In the genomic region with DNA sequence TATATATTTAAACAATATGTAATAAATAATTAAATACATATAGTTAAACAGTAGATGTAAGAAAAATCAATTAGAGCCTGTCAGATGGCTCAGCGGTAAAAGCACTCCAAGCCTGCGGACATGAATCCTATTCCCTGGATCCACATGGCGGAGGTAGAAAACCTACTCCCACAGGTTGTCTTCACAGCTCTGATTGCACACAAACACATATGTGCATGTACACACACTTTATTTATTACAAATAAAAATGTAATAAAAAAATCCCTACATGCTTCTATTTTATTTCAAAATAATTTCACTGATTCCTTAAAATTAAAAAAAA, we compare ENCODE assay signal across 11 mouse cellular contexts. TPM values are rescaled to one million over a fixed set of nuclear protein-coding genes. Genes with fewer than 3 reads are reported as not detected.
A peak's percentile ranks its signal among the peaks of the same experiment; 100 is the strongest.
DNase-seq lines count a peak whose midpoint lies in the region; ATAC-seq and TF ChIP-seq lines count a peak whose summit lies in the region.
"Had no signal": no experiment of that assay in that cellular context is flagged by ENCODE, and none has a peak within 500 bp of the region (broad histone marks: within the 10 kb centered on the region; RNA-seq: fewer than 3 reads in every experiment).

No protein-coding gene starts in this region.

- H3K4me3 ChIP-seq in kidney, postnatal 0 days (replicated peaks; ENCODE audit: low read depth, low read length) = peak overlapping the region; percentile 48; the same call in 1 of the 2 replicates
- peak overlapping the region; percentile 53; the same call in 1 of the 2 replicates for H3K4me3 ChIP-seq in embryonic facial prominence, embryonic 15.5 days (replicated peaks)
- H3K4me3 ChIP-seq in hindbrain, embryonic 15.5 days = peak overlapping the region; percentile 60
- peak overlapping the region; percentile 59 for H3K4me3 ChIP-seq in midbrain, embryonic 16.5 days (ENCODE audit: low read depth, low read length)

- no peaks in the 10 kb centered on the region for H3K27me3 ChIP-seq in kidney, postnatal 0 days (ENCODE audit: insufficient read depth, low read length)
- 0 out of 2 replicates have a peak, but pooled peaks cover 9% of the 10 kb centered on the region for H3K27me3 ChIP-seq in embryonic facial prominence, embryonic 15.5 days
- H3K27me3 ChIP-seq in hindbrain, embryonic 15.5 days = no peaks in the 10 kb centered on the region
- no peaks in the 10 kb centered on the region for H3K27me3 ChIP-seq in midbrain, embryonic 16.5 days (ENCODE audit: control insufficient read depth, insufficient read depth, low read depth, low read length)

- no peak for ATAC-seq in kidney, postnatal 0 days (replicated peaks; ENCODE audit: low FRiP score, low read depth)
- ATAC-seq in embryonic facial prominence, embryonic 15.5 days (ENCODE audit: insufficient number of reproducible peaks, low FRiP score, low TSS enrichment, low read depth) = no peak
- ATAC-seq in hindbrain, embryonic 15.5 days (ENCODE audit: low FRiP score, low read depth) = 0 out of 2 replicates have a peak, but pooled peaks have one; percentile 19
- peak; percentile 61 for ATAC-seq in midbrain, embryonic 16.5 days

- intact Hi-C loops in left cerebral cortex, postnatal 25 days (cut with DNase I) = loop anchor here (5.0 to 10.0 kb wide), 4 partner anchors 70 to 687 kb away; partner anchors contain the start of genes Apex2, Fam120c and Pfkfb1

- TF ChIP-seq CTCF in kidney, postnatal 0 days (IDR thresholded peaks at IDR 0.05; ENCODE audit: low read depth) = no peak

- 33% methylated on average over 3 of the region's 3 CpGs for WGBS in kidney, postnatal 0 days
- WGBS in embryonic facial prominence, embryonic 15.5 days = 20% methylated on average over 3 of the region's 3 CpGs
- WGBS in hindbrain, embryonic 15.5 days = 28% methylated on average over 3 of the region's 3 CpGs
- WGBS in midbrain, embryonic 16.5 days = 32% methylated on average over 3 of the region's 3 CpGs

- peak overlapping the region; percentile 64 for H3K4me2 ChIP-seq in kidney, postnatal 0 days (ENCODE audit: low read length)
- H3K4me2 ChIP-seq in embryonic facial prominence, embryonic 15.5 days (replicated peaks) = peak overlapping the region; percentile 47
- peak overlapping the region; percentile 40 for H3K4me2 ChIP-seq in hindbrain, embryonic 15.5 days
- H3K4me2 ChIP-seq in midbrain, embryonic 16.5 days (ENCODE audit: low read length) = peak overlapping the region; percentile 52

- no peaks in the 10 kb centered on the region for H3K4me1 ChIP-seq in kidney, postnatal 0 days (replicated peaks; ENCODE audit: insufficient read depth, low read length)
- H3K4me1 ChIP-seq in embryonic facial prominence, embryonic 15.5 days = no peaks in the 10 kb centered on the region
- H3K4me1 ChIP-seq in hindbrain, embryonic 15.5 days (replicated peaks) = peaks cover 18% of the 10 kb centered on the region
- peaks cover 4% of the 10 kb centered on the region; the same call in 1 of the 2 replicates for H3K4me1 ChIP-seq in midbrain, embryonic 16.5 days (ENCODE audit: control insufficient read depth, insufficient read depth, low read length)

- no peaks in the 10 kb centered on the region for H3K36me3 ChIP-seq in kidney, postnatal 0 days (ENCODE audit: insufficient read depth, low read length)
- 0 out of 2 replicates have a peak, but pooled peaks cover 4% of the 10 kb centered on the region for H3K36me3 ChIP-seq in embryonic facial prominence, embryonic 15.5 days
- peaks cover 18% of the 10 kb centered on the region for H3K36me3 ChIP-seq in hindbrain, embryonic 15.5 days
- peaks cover 4% of the 10 kb centered on the region; the same call in 1 of the 2 replicates for H3K36me3 ChIP-seq in midbrain, embryonic 16.5 days (ENCODE audit: control insufficient read depth, insufficient read depth, low read length)

- H3K9ac ChIP-seq in kidney, postnatal 0 days (ENCODE audit: low read depth, low read length) = no peak overlapping the region
- no peak overlapping the region for H3K9ac ChIP-seq in embryonic facial prominence, embryonic 15.5 days
- H3K9ac ChIP-seq in hindbrain, embryonic 15.5 days = no peak overlapping the region
- H3K9ac ChIP-seq in midbrain, embryonic 16.5 days (ENCODE audit: low read depth, low read length) = no peak overlapping the region; the same call in 1 of the 2 replicates

- no peaks in the 10 kb centered on the region for H3K9me3 ChIP-seq in kidney, postnatal 0 days (replicated peaks; ENCODE audit: low read length)
- H3K9me3 ChIP-seq in embryonic facial prominence, embryonic 15.5 days (replicated peaks) = no peaks in the 10 kb centered on the region
- no peaks in the 10 kb centered on the region for H3K9me3 ChIP-seq in hindbrain, embryonic 15.5 days
- H3K9me3 ChIP-seq in midbrain, embryonic 16.5 days (replicated peaks; ENCODE audit: control insufficient read depth, low read length, poor library complexity, severe bottlenecking) = no peaks in the 10 kb centered on the region

- H3K27ac ChIP-seq in kidney, postnatal 0 days = no peak overlapping the region
- H3K27ac ChIP-seq in embryonic facial prominence, embryonic 15.5 days (replicated peaks) = no peak overlapping the region
- peak overlapping the region; percentile 79 for H3K27ac ChIP-seq in hindbrain, embryonic 15.5 days (replicated peaks)
- H3K27ac ChIP-seq in midbrain, embryonic 16.5 days (ENCODE audit: low read length) = peak overlapping the region; percentile 83
- H3K27ac ChIP-seq: heart, adult 2 months; macrophage had no signal

- DNase-seq in kidney, postnatal 0 days (ENCODE audit: low spot score) = no peak
- DNase-seq in kidney, postnatal 36 days = no peak
- DNase-seq in left cerebral cortex, postnatal 25 days (ENCODE audit: low spot score in 2 of 2) = no peak
- no peak for DNase-seq in testis, postnatal 14 days (ENCODE audit: low spot score)
- no peak for DNase-seq in cerebellum, adult 9-10 months
- DNase-seq: heart, adult 2 months had no signal

RNA-seq across cellular contexts. Expression of gene Tro, which starts 0.4 kb away (rescaled TPM):
- polyA plus RNA-seq in kidney, postnatal 0 days (2015; fragmentation: Nextera tagmentation; extraction: Ambion mirVana) = 8.4 and 9.1 TPM in 2 replicates
- polyA plus RNA-seq in embryonic facial prominence, embryonic 15.5 days (2015; fragmentation: Nextera tagmentation; extraction: Ambion mirVana) = 21.5 and 22.6 TPM in 2 replicates
- polyA plus RNA-seq in hindbrain, embryonic 15.5 days (2015; fragmentation: Nextera tagmentation; extraction: Ambion mirVana) = 79.9 and 81.5 TPM in 2 replicates
- polyA plus RNA-seq in midbrain, embryonic 16.5 days (2015; fragmentation: Nextera tagmentation; extraction: Ambion mirVana) = 100 and 102 TPM in 2 replicates
- 100 to 1,000 TPM; 143 to 154 TPM for total RNA-seq in left cerebral cortex, postnatal 25 days (2021)
- total RNA-seq: MEL had no signal
- polyA plus RNA-seq: macrophage had no signal

Comparison
In these comparisons a context has a peak if more than half of its experiments do, and no peak if none do; other contexts are left out.
1. ATAC-seq: peak in hindbrain, embryonic 15.5 days (single experiment) and midbrain, embryonic 16.5 days (single experiment); none in kidney, postnatal 0 days (single experiment) and embryonic facial prominence, embryonic 15.5 days (single experiment).
2. H3K27ac ChIP-seq: peak in hindbrain, embryonic 15.5 days (single experiment) and midbrain, embryonic 16.5 days (single experiment); none in kidney, postnatal 0 days (single experiment) and embryonic facial prominence, embryonic 15.5 days (single experiment).
3. Peak in every context shown above with its lines, with median percentiles within 50 percentile points of each other: H3K4me2 ChIP-seq and H3K4me3 ChIP-seq.